Mouse (Mus musculus) forebrain, embryonic 12.5 days (tissue): ENCODE data around the gene Ptgds. TPM values are rescaled to one million over a fixed set of nuclear protein-coding genes. Genes with fewer than 3 reads are reported as not detected.

ENCODE experiments used
- ATAC-seq: fragments of 200-750 bp; cut with Nextera tagmentation; 2 replicates; pipeline ENCODE4 v1.8.0; 2017; ENCODE audit warnings: moderate TSS enrichment; ENCODE audit not compliant: low FRiP score
- H3K27ac ChIP-seq: fragments of 300-500 bp; sonication (generic); 2 replicates; pipeline ENCODE4 v1.5.1; 2016; ENCODE audit warnings: mild to moderate bottlenecking
- H3K27me3 ChIP-seq: fragments of 300-500 bp; sonication (generic); 2 replicates; pipeline ENCODE4 v1.6.1; 2016; ENCODE audit warnings: mild to moderate bottlenecking
- H3K36me3 ChIP-seq: fragments of 300-500 bp; sonication (generic); replicated peaks from 2 replicates; pipeline ENCODE4 v1.6.1; 2016; ENCODE audit warnings: mild to moderate bottlenecking
- H3K4me1 ChIP-seq: fragments of 300-500 bp; sonication (generic); 2 replicates; pipeline ENCODE4 v1.6.1; 2016
- H3K4me2 ChIP-seq: fragments of 300-500 bp; sonication (generic); 2 replicates; pipeline ENCODE4 v1.6.1; 2016; ENCODE audit warnings: mild to moderate bottlenecking, moderate library complexity
- H3K4me3 ChIP-seq: fragments of 300-500 bp; sonication (generic); replicated peaks from 2 replicates; pipeline ENCODE4 v1.5.1; 2016; ENCODE audit warnings: mild to moderate bottlenecking
- H3K9ac ChIP-seq: fragments of 300-500 bp; sonication (generic); 2 replicates; pipeline ENCODE4 v1.6.1; 2016; ENCODE audit warnings: mild to moderate bottlenecking
- H3K9me3 ChIP-seq: fragments of 300-500 bp; sonication (generic); 2 replicates; pipeline ENCODE4 v1.6.1; 2016
- WGBS: fragments of 180-500 bp; shearing (Covaris S2); methylation state at CpG from one replicate; pipeline ENCODE4 v1.1.7; 2016; 5-methylcytosine and 5-hydroxymethylcytosine counted together
- polyA plus RNA-seq: library from polyadenylated mRNA; unstranded; fragments of >200 nt; fragmentation: Nextera tagmentation; extraction: Ambion mirVana; gene quantifications from 2 replicates; pipeline ENCODE4 v1.2.1, GENCODE M21; 2016

Gene Ptgds
- polyA plus RNA-seq, 1 experiment from 2014 or later: 0.69 TPM

- WGBS: 90% methylated on average over 8 of the region's 8 CpGs
- no peaks in the 10 kb centered on the region for H3K4me1 ChIP-seq
Observed at GRCm38 (mm10) chr2:25477541-25477940, 7.7 kb upstream of the Ptgds start.

GRCm38 (mm10) chr2:25472550-25472949 lies 2.7 kb upstream of the Ptgds start:
- H3K4me1 ChIP-seq: peaks cover 9% of the 10 kb centered on the region; the same call in 1 of the 2 replicates
- H3K27ac ChIP-seq: no peak overlapping the region
- 0 out of 2 replicates have a peak, but pooled peaks cover 2% of the 10 kb centered on the region for H3K27me3 ChIP-seq
- H3K4me3 ChIP-seq: no peak overlapping the region
- H3K9ac ChIP-seq: no peak overlapping the region
- no peak for ATAC-seq
- WGBS: 74% methylated on average over 2 of the region's 2 CpGs
- no peaks in the 10 kb centered on the region for H3K36me3 ChIP-seq
- H3K4me2 ChIP-seq: no peak overlapping the region
- no peaks in the 10 kb centered on the region for H3K9me3 ChIP-seq

More at GRCm38 (mm10) chr2:25477541-25477940, 7.7 kb upstream of the Ptgds start:
- no peak overlapping the region for H3K27ac ChIP-seq
- no peak for ATAC-seq
- H3K36me3 ChIP-seq: no peaks in the 10 kb centered on the region
- no peaks in the 10 kb centered on the region for H3K9me3 ChIP-seq
- H3K9ac ChIP-seq: no peak overlapping the region
- H3K4me2 ChIP-seq: no peak overlapping the region
- peaks cover 13% of the 10 kb centered on the region; the same call in 1 of the 2 replicates for H3K27me3 ChIP-seq
- no peak overlapping the region for H3K4me3 ChIP-seq

GRCm38 (mm10) chr2:25468962-25469915 lies 607 bp downstream of the Ptgds start:
- peak; percentile 39; the same call in 1 of the 2 replicates for ATAC-seq
- no peaks in the 10 kb centered on the region for H3K27me3 ChIP-seq
- no peak overlapping the region for H3K9ac ChIP-seq
- H3K4me3 ChIP-seq: no peak overlapping the region
- 81% methylated on average over 10 of the region's 10 CpGs for WGBS
- H3K4me2 ChIP-seq: no peak overlapping the region
- H3K9me3 ChIP-seq: no peaks in the 10 kb centered on the region
- H3K36me3 ChIP-seq: no peaks in the 10 kb centered on the region
- peak overlapping the region; percentile 9; the same call in 1 of the 2 replicates for H3K27ac ChIP-seq
- H3K4me1 ChIP-seq: peaks cover 22% of the 10 kb centered on the region

- peaks cover 22% of the 10 kb centered on the region for H3K4me1 ChIP-seq
- no peak for ATAC-seq
- H3K4me2 ChIP-seq: no peak overlapping the region
- H3K9me3 ChIP-seq: no peaks in the 10 kb centered on the region
- no peak overlapping the region for H3K27ac ChIP-seq
- whole genome bisulfite sequencing: 72% methylated on average over 14 of the region's 14 CpGs
- H3K27me3 ChIP-seq: no peaks in the 10 kb centered on the region
- H3K9ac ChIP-seq: no peak overlapping the region
- H3K36me3 ChIP-seq: no peaks in the 10 kb centered on the region
- no peak overlapping the region for H3K4me3 ChIP-seq
Observed at GRCm38 (mm10) chr2:25467606-25468303, 2.1 kb downstream of the Ptgds start.

- H3K4me1 ChIP-seq: peaks cover 27% of the 10 kb centered on the region
- no peak overlapping the region for H3K4me2 ChIP-seq
- peak overlapping the region; percentile 1 for H3K27ac ChIP-seq
- no peaks in the 10 kb centered on the region for H3K9me3 ChIP-seq
- no peaks in the 10 kb centered on the region for H3K27me3 ChIP-seq
- H3K4me3 ChIP-seq: no peak overlapping the region
- no peaks in the 10 kb centered on the region for H3K36me3 ChIP-seq
- no peak overlapping the region for H3K9ac ChIP-seq
- peak; percentile 66 for ATAC-seq
- WGBS: 35% methylated on average over 10 of the region's 10 CpGs
Observed at GRCm38 (mm10) chr2:25465816-25466635, 3.8 kb downstream of the Ptgds start.

- ATAC-seq: no peak
- H3K9me3 ChIP-seq: no peaks in the 10 kb centered on the region
- H3K36me3 ChIP-seq: no peaks in the 10 kb centered on the region
- H3K4me2 ChIP-seq: no peak overlapping the region
- H3K9ac ChIP-seq: no peak overlapping the region
- no peaks in the 10 kb centered on the region for H3K27me3 ChIP-seq
- H3K27ac ChIP-seq: no peak overlapping the region
- WGBS: 82% methylated on average over 2 of the region's 2 CpGs
- H3K4me1 ChIP-seq: peaks cover 29% of the 10 kb centered on the region
- no peak overlapping the region for H3K4me3 ChIP-seq
Observed at GRCm38 (mm10) chr2:25465256-25465655, 4.6 kb downstream of the Ptgds start.

- Histone ChIP-seq H3K9ac (no peak overlapping the region), H3K4me2 (no peak overlapping the region), H3K9me3 (no peaks in the 10 kb centered on the region), H3K36me3 (peaks cover 8% of the 10 kb centered on the region; the same call in 1 of the 2 replicates), H3K4me1 (peaks cover 32% of the 10 kb centered on the region), H3K27ac (no peak overlapping the region), H3K4me3 (no peak overlapping the region), H3K27me3 (no peaks in the 10 kb centered on the region)
- no peak for ATAC-seq
- 93% methylated on average over 3 of the region's 3 CpGs for WGBS
Observed at GRCm38 (mm10) chr2:25463630-25464029, 6.2 kb downstream of the Ptgds start.

- Histone ChIP-seq H3K4me3 (peak overlapping the region; percentile 73), H3K4me2 (peak overlapping the region; percentile 79), H3K9me3 (no peaks in the 10 kb centered on the region), H3K9ac (peak overlapping the region; percentile 77), H3K36me3 (peaks cover 14% of the 10 kb centered on the region), H3K4me1 (peaks cover 28% of the 10 kb centered on the region), H3K27ac (peak overlapping the region; percentile 96), H3K27me3 (no peaks in the 10 kb centered on the region; the same call in 1 of the 2 replicates)
- 33% methylated on average over 3 of the region's 3 CpGs for WGBS
- no peak for ATAC-seq
Observed at GRCm38 (mm10) chr2:25461407-25461806, 8.4 kb downstream of the Ptgds start.

GRCm38 (mm10) chr2:25460551-25461309 lies 9.1 kb downstream of the Ptgds start, which contains the start of gene Paxx:
Gene Paxx, minus strand, starts transcription at chr2:25461094.
- Histone ChIP-seq H3K27me3 (no peaks in the 10 kb centered on the region; the same call in 1 of the 2 replicates), H3K27ac (peak within 1 kb of the TSS; percentile 96), H3K9me3 (no peaks in the 10 kb centered on the region), H3K4me3 (peak within 1 kb of the TSS; percentile 73), H3K9ac (peak within 1 kb of the TSS; percentile 77), H3K4me1 (peaks cover 21% of the 10 kb centered on the region), H3K4me2 (peak within 1 kb of the TSS; percentile 79), H3K36me3 (peaks cover 14% of the 10 kb centered on the region)
- under 1% methylated on average over 48 of the region's 48 CpGs for WGBS
- peak; percentile 91 for ATAC-seq

- Histone ChIP-seq H3K27me3 (no peaks in the 10 kb centered on the region; the same call in 1 of the 2 replicates), H3K27ac (peak overlapping the region; percentile 96), H3K4me3 (peak overlapping the region; percentile 73), H3K9me3 (no peaks in the 10 kb centered on the region), H3K9ac (peak overlapping the region; percentile 77), H3K4me1 (peaks cover 19% of the 10 kb centered on the region), H3K36me3 (peaks cover 14% of the 10 kb centered on the region), H3K4me2 (peak overlapping the region; percentile 79)
- ATAC-seq: peak; percentile 21
- WGBS: 34% methylated on average over 5 of the region's 5 CpGs
Observed at GRCm38 (mm10) chr2:25460135-25460534, 9.7 kb downstream of the Ptgds start.

GRCm38 (mm10) chr2:25458911-25459310 lies 10.9 kb downstream of the Ptgds start:
- Histone ChIP-seq H3K4me1 (peaks cover 19% of the 10 kb centered on the region), H3K9ac (no peak overlapping the region), H3K9me3 (no peaks in the 10 kb centered on the region), H3K36me3 (peaks cover 14% of the 10 kb centered on the region), H3K27me3 (no peaks in the 10 kb centered on the region; the same call in 1 of the 2 replicates), H3K27ac (no peak overlapping the region), H3K4me2 (no peak overlapping the region), H3K4me3 (no peak overlapping the region)
- 72% methylated on average over 5 of the region's 5 CpGs for WGBS
- no peak for ATAC-seq
